Mouse (Mus musculus): ENCODE results near the gene Atp6v0a1.

- TF ChIP-seq POLR2A (IDR thresholded peaks at IDR 0.05; ENCODE audit: insufficient read depth, low read depth, low read length) (peak; percentile 48; the same call in 1 of the 2 replicates), CTCF (IDR thresholded peaks at IDR 0.05; ENCODE audit: insufficient read depth, low read depth, low read length) (no peak)
These were observed 77.8 kb downstream of the Atp6v0a1 start, which contains the start of gene Mlx for GRCm38 (mm10) chr11:101086756-101087681.
